Mouse (Mus musculus) erythroblast, embryonic 14.5 days (primary cell): ENCODE results near the gene Irak3.

ENCODE experiments used
- GATA1 ChIP-seq: IDR thresholded peaks from 2 replicates; pipeline ENCODE4 v1.6.1; 2012; ENCODE audit warnings: low read length, inconsistent platforms, mixed read lengths
- TAL1 ChIP-seq: IDR thresholded peaks from 3 replicates; pipeline ENCODE4 v1.6.1; 2012; ENCODE audit warnings: low read length, inconsistent platforms, mixed read lengths

DNA sequence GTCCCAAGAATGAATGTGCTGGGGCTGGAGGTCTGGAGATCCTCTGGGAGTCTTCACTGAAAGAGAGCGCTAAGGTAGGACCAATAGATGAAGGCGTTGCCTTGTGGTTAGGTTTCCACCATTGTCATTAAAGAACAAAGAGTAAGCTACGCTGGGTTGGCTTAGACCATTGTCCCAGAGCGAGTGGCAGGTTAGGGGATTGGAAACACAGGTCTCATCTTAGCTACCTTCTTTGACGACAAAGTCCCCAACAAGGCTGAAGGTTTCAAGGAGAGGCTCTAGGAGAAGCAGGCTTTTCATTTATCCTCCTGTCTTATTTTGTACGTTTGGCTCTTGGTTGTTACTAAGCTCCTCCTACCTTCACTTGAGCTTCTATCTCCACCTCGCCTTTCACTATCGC is 36.3 kb upstream of the Irak3 start:
- TF ChIP-seq TAL1 (no peak), GATA1 (no peak)
